Mouse (Mus musculus) megakaryocyte, embryonic 14.5 days (primary cell): ENCODE data around the gene A530016L24Rik.

Experiments used
- FLI1 ChIP-seq: IDR thresholded peaks from 2 replicates; pipeline ENCODE4 v1.6.1; 2012; ENCODE audit warnings: low read length, inconsistent platforms, mixed read lengths
- GATA1 ChIP-seq: IDR thresholded peaks from 3 replicates; pipeline ENCODE4 v1.6.1; 2012; ENCODE audit warnings: mixed read lengths, low read length, inconsistent platforms, borderline replicate concordance

DNA sequence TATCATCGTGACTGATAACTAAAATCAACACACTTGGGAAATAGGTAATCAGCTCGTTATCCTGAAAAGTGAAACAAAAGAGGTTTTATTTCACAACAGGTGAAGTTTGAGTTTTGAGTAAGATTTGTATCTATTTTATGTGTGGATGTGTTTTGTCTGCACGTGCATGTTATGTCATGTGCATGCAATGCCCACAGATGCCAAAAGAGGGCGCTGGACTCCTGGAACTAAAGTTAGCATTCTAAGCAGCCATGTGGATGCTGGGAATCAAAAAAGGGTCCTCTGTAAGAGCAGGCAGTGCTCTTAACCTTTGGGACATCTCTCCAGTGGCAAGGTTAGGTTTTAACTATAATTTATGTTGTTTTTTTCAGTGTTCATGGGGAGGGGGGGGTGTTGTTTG, 26.0 kb upstream of the A530016L24Rik start:
- TF ChIP-seq FLI1: no peak
- no peak for TF ChIP-seq GATA1
